Mouse (Mus musculus): ENCODE measurements around the gene Scgb2b7. TPM values are rescaled to one million over a fixed set of nuclear protein-coding genes. Genes with fewer than 3 reads are reported as not detected.

Scgb2b7 gene
- not detected for polyA plus RNA-seq (2017; shearing (Covaris generic))

DNA sequence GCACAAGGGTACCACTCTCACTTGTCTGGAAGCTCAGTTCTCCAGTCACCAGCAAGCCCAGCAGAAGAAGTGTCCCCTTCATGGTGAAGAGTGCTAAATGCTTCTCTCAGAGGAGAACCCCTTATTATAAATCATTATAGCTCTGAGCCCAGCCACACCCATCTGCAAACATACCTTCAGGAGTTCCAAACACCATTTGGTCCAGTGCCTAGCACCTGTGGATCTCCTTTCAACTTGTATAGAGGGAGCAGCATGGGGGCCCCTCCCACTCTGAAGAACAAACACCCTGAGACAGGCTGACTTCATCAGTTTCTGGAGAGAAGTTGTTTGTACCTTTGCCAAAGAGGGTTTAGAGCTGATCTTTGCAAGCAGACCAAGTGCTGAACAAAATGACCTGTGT is at the start of gene Scgb2b7:
TSS of gene Scgb2b7 (minus strand) at position 101 of the 400 bp plus-strand sequence.

GRCm38 (mm10) chr7:31712365-31712764 is 6.8 kb upstream of the Scgb2b7 start, which contains the start of gene Scgb1b7:
Gene Scgb1b7 (plus strand): TSS chr7:31712665.

Other genes starting within 250 kb of the Scgb2b7 start
- gene Scgb1b7, start 6.9 kb upstream of the Scgb2b7 start, polyA plus RNA-seq (2017; shearing (Covaris generic)) = not detected